Mouse (Mus musculus): ENCODE measurements at regions not wholly inside any gene's neighbourhood (a gene's known extent, or its start where the extent isn't known, plus 50 kb on each side); places are given as distances from the start of the nearest gene placed in this dataset.

DNA sequence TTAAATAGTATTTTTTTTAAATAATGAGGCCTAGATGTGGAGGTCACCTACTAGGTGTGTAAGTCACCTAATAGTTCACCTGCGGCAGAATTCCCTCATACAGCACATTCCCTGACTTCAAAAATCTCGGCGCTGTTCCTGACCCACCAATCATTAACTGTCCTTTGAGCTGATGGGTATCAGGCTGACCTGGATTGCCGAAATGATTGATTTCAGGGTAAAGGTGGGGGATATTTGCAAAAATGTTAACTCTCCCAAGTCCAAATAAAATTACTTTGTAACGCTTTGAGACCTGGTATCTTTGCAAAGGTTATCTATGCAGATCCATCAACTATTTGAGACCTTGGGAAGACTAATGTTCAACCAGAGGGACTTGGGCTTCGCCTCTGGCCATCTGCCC lies 82.9 kb upstream of the Pced1b start:
- WGBS: 93% methylated on average over 6 of the region's 6 CpGs
- H3K27ac ChIP-seq (replicated peaks): no peak overlapping the region
- H3K9ac ChIP-seq: no peak overlapping the region
- no peaks in the 10 kb centered on the region for H3K36me3 ChIP-seq
- H3K4me2 ChIP-seq: no peak overlapping the region
- ATAC-seq (ENCODE audit: low FRiP score, low read depth): no peak
- no peak overlapping the region for H3K4me3 ChIP-seq
- no peaks in the 10 kb centered on the region for H3K27me3 ChIP-seq
- H3K9me3 ChIP-seq: no peaks in the 10 kb centered on the region
- no peaks in the 10 kb centered on the region for H3K4me1 ChIP-seq (replicated peaks)

DNA sequence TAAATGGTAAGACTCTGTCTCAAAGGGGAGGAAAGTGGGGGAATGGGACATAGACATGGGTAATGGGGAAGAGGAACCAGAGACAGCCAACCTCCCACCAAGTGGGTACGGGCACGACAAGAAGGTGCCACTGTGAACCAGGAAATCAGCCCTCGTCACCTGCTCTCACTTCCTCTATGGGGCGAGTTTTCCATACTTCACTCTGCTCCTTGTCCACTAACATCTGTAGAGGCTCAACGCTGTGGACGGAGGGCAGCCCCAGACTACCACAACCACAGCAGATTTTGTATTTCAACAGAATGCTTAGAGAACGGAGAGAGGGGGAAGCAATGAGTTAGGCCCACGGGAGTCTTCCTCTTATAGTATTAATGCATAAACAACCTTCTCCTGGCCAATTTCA lies 83.8 kb upstream of the Pced1b start:
- no peaks in the 10 kb centered on the region for H3K4me1 ChIP-seq (replicated peaks)
- no peak overlapping the region for H3K27ac ChIP-seq (replicated peaks)
- WGBS: 91% methylated on average over 8 of the region's 8 CpGs
- no peaks in the 10 kb centered on the region for H3K27me3 ChIP-seq
- no peak overlapping the region for H3K4me2 ChIP-seq
- H3K4me3 ChIP-seq: no peak overlapping the region
- ATAC-seq (ENCODE audit: low FRiP score, low read depth): no peak
- H3K9ac ChIP-seq: no peak overlapping the region
- no peaks in the 10 kb centered on the region for H3K36me3 ChIP-seq
- H3K9me3 ChIP-seq: no peaks in the 10 kb centered on the region

DNA sequence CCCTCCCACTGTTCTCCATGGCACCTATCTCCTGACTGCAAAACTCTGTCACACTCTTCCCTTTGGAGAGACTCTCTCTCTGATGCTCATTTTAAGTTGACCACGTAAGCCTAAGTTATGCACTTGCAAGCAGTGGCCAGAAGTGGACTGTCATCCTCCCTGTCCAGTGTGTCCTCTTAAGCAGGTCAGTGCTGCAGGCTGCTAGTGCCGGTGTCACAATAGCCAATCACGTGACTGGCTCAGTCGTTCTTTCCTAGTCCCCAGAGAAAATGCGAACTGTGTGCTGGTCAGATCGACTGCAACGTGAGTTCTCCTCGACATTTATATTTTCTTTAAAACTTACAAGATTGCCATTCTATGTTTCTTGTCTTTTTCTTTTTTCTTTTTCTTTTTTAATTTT lies 84.6 kb upstream of the Pced1b start:
- H3K4me1 ChIP-seq (replicated peaks): no peaks in the 10 kb centered on the region
- WGBS: 87% methylated on average over 8 of the region's 8 CpGs
- no peaks in the 10 kb centered on the region for H3K36me3 ChIP-seq
- no peaks in the 10 kb centered on the region for H3K9me3 ChIP-seq
- no peak for ATAC-seq (ENCODE audit: low FRiP score, low read depth)
- H3K4me3 ChIP-seq: no peak overlapping the region
- no peak overlapping the region for H3K4me2 ChIP-seq
- no peak overlapping the region for H3K9ac ChIP-seq
- H3K27ac ChIP-seq (replicated peaks): no peak overlapping the region
- no peaks in the 10 kb centered on the region for H3K27me3 ChIP-seq

DNA sequence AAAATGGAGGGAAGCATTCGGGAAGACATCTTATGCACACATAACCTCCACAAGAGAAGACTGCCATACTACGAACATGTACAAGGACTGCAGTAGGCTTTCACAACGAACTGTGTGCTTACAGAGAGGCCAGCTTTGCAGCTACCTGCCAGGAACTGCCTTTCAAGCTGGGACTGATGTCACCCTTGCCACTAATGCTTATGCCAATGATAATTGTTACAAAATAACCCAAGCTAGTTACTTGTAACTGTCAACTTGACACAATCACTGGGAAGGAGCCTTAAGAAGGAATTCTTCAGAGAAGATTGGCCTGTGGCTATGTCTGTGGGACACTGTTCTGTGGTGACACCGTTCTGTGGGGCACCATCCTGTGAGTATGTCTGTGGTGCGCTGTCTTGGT lies 85.4 kb upstream of the Pced1b start:
- Histone ChIP-seq H3K4me1 (replicated peaks) (no peaks in the 10 kb centered on the region), H3K27ac (replicated peaks) (no peak overlapping the region), H3K9me3 (no peaks in the 10 kb centered on the region), H3K9ac (no peak overlapping the region), H3K4me2 (no peak overlapping the region), H3K36me3 (no peaks in the 10 kb centered on the region), H3K27me3 (no peaks in the 10 kb centered on the region), H3K4me3 (no peak overlapping the region)
- WGBS: 88% methylated on average over 5 of the region's 5 CpGs
- ATAC-seq (ENCODE audit: low FRiP score, low read depth): no peak

DNA sequence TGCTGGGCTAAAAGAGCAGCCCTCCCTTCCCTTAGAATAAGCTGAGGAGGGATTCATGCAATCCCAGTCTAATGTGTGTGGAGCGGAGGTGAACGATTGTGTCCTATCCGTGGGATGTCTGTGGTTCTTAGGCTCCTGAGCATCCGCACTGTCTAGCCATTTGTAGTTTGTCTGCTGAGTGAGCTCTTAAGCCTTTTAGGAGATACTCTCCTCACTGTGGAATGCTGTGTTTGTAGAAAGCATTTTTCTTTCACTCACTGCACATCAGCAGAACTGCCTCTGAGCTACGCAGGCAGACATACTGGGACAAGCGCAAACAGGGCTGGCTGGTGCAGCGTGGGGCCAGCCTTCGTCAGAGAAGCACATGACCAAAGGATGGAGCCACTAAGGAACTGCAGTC lies 94.6 kb upstream of the Pced1b start:
- Histone ChIP-seq H3K4me1 (replicated peaks) (peaks cover 18% of the 10 kb centered on the region), H3K9me3 (no peaks in the 10 kb centered on the region), H3K9ac (no peak overlapping the region), H3K27ac (replicated peaks) (peak overlapping the region; percentile 83), H3K36me3 (no peaks in the 10 kb centered on the region), H3K4me3 (peak overlapping the region; percentile 2; the same call in 1 of the 2 replicates), H3K27me3 (no peaks in the 10 kb centered on the region), H3K4me2 (peak overlapping the region; percentile 45)
- peak; percentile 84 for ATAC-seq (ENCODE audit: low FRiP score, low read depth)
- WGBS: 51% methylated on average over 8 of the region's 8 CpGs

DNA sequence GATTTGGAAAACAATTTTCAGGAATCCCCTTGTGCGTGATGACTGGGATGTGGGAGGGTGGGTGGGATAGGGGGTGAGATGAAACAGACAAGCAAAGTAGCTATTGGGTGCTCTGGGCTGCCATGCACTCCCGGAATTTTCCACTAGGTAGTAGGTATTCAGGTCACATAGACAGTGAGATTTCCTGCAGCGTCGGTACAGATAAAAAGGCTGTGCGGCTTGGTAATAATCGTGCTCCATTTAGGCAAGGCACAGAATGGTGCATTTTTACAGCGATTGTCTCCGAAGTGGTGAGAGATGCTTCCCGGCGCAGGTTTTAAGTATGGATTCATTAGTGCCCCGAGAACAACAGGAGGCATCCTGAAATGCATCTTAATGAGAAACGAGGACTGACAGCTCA lies 95.1 kb upstream of the Pced1b start:
- Histone ChIP-seq H3K27me3 (no peaks in the 10 kb centered on the region), H3K4me1 (replicated peaks) (peaks cover 18% of the 10 kb centered on the region), H3K9ac (no peak overlapping the region), H3K36me3 (no peaks in the 10 kb centered on the region), H3K4me3 (no peak overlapping the region), H3K27ac (replicated peaks) (peak overlapping the region; percentile 83), H3K9me3 (no peaks in the 10 kb centered on the region), H3K4me2 (peak overlapping the region; percentile 45)
- peak; percentile 82 for ATAC-seq (ENCODE audit: low FRiP score, low read depth)
- WGBS: 39% methylated on average over 12 of the region's 12 CpGs

DNA sequence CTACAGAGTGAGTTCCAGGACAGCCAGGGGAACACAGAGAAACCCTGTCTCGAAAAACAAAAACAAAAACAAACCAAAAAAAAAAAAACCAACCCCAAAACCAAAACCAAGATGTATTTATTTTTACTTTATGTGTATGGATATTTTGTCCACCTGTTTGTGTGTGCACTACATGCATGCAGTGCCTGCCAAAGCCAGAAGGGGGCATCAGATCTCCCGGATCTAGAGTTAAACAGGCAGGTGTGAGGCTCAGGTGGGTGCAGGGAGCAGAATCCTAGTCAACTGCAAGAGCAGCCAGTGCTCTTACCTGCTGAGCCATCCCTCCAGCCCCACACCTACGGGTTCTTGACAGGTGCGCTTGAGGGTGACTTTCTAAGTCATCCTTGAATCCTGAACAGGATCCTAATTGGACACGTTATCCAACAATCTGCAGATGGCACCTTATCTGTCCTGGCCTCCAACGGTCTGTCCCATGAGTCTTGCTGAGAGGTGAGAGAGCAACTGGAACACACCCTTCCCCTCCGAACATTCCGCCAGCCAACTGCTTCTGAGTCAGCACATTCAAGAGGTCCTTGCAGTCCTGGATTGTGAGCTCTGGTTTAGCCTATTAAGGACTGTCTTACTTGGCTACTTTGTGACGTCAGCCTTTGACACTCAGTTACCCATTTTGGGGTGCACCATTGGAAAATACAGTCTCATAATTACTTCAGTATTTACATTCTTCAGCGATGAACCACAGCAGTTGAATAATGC lies 95.4 kb upstream of the Slc38a4 start:
- Histone ChIP-seq H3K27ac (replicated peaks) (peak overlapping the region; percentile 83), H3K4me2 (0 out of 2 replicates have a peak overlapping the region, but pooled peaks have one; percentile 45), H3K9ac (no peak overlapping the region), H3K4me3 (no peak overlapping the region), H3K4me1 (replicated peaks) (peaks cover 18% of the 10 kb centered on the region), H3K9me3 (no peaks in the 10 kb centered on the region), H3K27me3 (no peaks in the 10 kb centered on the region), H3K36me3 (no peaks in the 10 kb centered on the region)
- 77% methylated on average over 10 of the region's 10 CpGs for WGBS
- peak; percentile 49; the same call in 1 of the 2 replicates for ATAC-seq (ENCODE audit: low FRiP score, low read depth)

DNA sequence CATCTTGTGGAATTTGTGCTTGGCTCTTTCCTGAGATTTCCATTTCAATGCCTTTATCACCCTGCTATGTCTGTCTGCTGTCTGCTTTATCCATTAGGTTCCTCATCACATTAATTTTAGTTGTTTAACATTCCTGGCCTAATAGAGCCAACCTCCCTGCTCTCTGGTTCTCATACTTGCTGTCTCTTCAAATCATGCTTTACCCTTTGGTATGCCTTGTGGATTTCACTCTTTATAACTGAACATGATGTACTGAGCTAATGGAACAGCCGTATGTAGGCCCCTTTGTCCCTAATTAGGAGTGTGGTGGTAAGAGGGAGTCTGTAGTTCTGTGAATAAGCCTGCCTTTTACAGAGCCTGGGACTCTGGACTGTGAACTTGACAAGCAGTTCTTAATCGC lies 86.2 kb upstream of the Slc38a4 start:
- no peak overlapping the region for H3K9ac ChIP-seq
- H3K36me3 ChIP-seq: no peaks in the 10 kb centered on the region
- 83% methylated on average over 2 of the region's 2 CpGs for WGBS
- ATAC-seq (ENCODE audit: low FRiP score, low read depth): no peak
- H3K4me2 ChIP-seq: no peak overlapping the region
- H3K4me1 ChIP-seq (replicated peaks): no peaks in the 10 kb centered on the region
- H3K9me3 ChIP-seq: no peaks in the 10 kb centered on the region
- no peaks in the 10 kb centered on the region for H3K27me3 ChIP-seq
- no peak overlapping the region for H3K27ac ChIP-seq (replicated peaks)
- H3K4me3 ChIP-seq: no peak overlapping the region

DNA sequence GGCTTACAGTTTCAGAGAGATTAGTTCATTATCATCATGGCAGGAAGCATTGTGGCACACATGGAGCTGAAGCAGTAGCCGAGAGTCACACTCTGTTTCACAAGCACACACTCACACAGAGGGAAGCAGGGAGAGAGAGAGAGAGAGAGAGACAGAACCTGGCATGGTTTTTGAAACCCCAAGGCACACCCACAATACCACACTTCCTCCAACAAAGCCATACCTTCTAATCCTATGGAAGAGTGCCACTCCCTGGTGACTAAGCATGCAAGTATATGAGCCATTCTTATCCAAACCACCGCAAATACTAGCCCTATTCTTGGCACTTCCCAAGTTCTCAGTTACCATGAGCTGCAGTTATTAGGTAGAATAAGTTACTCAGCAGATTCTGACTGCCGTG lies 82.5 kb upstream of the Slc38a4 start:
- H3K4me1 ChIP-seq (replicated peaks): no peaks in the 10 kb centered on the region
- no peak overlapping the region for H3K4me2 ChIP-seq
- 80% methylated on average over 3 of the region's 3 CpGs for WGBS
- H3K9ac ChIP-seq: no peak overlapping the region
- no peak overlapping the region for H3K4me3 ChIP-seq
- no peak overlapping the region for H3K27ac ChIP-seq (replicated peaks)
- ATAC-seq (ENCODE audit: low FRiP score, low read depth): no peak
- H3K27me3 ChIP-seq: no peaks in the 10 kb centered on the region
- no peaks in the 10 kb centered on the region for H3K36me3 ChIP-seq
- H3K9me3 ChIP-seq: no peaks in the 10 kb centered on the region

DNA sequence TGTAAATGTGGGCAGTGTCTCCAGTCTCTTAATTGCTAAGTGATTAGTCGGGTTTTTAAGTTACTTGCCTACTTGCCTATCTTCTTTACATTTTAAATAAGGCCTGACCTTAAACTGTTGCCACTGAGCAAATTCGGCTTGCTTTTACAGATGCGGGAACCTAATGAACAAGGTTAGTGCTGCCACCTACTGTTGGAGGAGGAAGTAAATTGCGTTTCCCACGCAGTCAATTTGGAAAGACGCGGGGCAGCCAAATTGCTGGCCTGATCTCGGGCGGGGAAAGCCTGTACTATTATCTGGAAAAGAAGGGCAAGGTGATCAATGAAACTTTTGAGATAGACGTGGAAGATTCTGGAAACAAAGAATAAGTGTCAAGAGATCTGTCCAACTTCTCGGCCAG lies 79.5 kb upstream of the Slc38a4 start:
- no peaks in the 10 kb centered on the region for H3K4me1 ChIP-seq (replicated peaks)
- H3K36me3 ChIP-seq: no peaks in the 10 kb centered on the region
- H3K27me3 ChIP-seq: no peaks in the 10 kb centered on the region
- no peak overlapping the region for H3K27ac ChIP-seq (replicated peaks)
- no peak overlapping the region for H3K4me3 ChIP-seq
- H3K9me3 ChIP-seq: no peaks in the 10 kb centered on the region
- no peak overlapping the region for H3K4me2 ChIP-seq
- 12% methylated on average over 11 of the region's 11 CpGs for WGBS
- H3K9ac ChIP-seq: no peak overlapping the region
- ATAC-seq (ENCODE audit: low FRiP score, low read depth): no peak

DNA sequence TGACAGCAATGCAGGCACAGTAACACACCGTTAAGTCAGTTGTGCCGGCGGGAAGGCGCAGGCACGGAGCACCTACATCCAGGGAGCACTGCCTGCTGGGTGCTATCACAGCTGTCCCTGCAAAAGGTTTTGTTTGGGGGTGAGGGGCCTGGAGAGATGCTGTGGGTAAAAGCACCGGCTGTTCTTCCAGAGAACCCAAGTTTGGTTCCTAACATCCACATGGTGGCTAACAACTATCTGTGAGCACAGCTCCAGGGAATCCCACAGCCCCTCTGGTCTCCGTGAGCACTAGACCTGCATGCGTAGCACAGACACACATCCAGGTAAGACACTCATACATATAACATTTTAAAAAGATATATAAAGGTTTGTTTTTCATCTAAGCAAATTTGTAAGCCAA lies 72.0 kb upstream of the Slc38a4 start:
- H3K27me3 ChIP-seq: no peaks in the 10 kb centered on the region
- H3K9ac ChIP-seq: no peak overlapping the region
- no peak overlapping the region for H3K4me2 ChIP-seq
- no peaks in the 10 kb centered on the region for H3K36me3 ChIP-seq
- no peaks in the 10 kb centered on the region for H3K4me1 ChIP-seq (replicated peaks)
- no peak overlapping the region for H3K4me3 ChIP-seq
- no peak for ATAC-seq (ENCODE audit: low FRiP score, low read depth)
- H3K27ac ChIP-seq (replicated peaks): no peak overlapping the region
- no peaks in the 10 kb centered on the region for H3K9me3 ChIP-seq
- 93% methylated on average over 8 of the region's 8 CpGs for WGBS

DNA sequence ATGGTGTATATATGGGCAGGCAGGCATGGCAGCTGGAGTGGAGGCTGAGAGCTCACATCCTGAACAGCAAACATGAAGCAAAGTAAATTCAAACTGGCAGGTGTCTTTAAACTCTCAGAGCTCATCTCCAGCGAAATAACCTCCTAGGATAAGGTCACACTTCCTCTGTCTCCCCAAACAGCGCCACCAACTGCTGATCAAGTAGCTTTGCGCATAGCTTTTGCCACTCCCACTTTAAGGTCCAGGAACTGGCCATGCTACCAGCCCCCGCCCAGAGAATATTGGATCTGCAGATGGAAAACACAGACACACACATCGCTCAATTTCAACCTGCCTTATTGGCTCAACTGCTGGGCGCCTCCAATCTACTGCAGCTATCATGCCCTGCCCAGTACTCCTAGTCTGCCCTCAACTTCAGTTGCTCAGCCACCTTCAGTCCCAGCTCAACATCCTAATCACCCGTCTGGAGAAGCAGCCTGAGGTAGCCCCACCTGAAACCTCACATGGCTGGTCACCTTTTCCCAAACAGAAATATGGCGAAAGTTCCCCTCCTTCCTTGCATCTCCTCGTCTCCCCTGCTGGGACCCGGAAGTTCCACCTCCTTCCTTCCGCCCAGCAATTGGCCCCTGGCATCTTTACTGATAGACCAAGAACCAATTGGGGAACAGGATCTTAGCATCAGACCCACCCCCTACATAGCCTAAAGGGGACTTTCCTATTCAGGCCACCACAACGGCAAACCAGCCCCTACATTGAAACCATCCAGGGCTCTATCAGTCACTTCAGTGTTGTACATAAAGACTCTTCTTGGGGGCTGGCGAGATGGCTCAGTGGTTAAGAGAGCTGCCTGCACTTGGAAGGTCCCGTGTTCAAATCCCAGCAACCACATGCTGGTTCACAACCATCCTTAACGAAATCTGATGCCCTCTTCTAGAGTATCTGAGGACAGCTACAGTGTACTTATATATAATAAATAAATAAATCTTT lies 70.4 kb upstream of the Slc38a4 start:
- Histone ChIP-seq H3K4me3 (no peak overlapping the region), H3K27me3 (no peaks in the 10 kb centered on the region), H3K4me1 (replicated peaks) (no peaks in the 10 kb centered on the region), H3K9ac (no peak overlapping the region), H3K4me2 (no peak overlapping the region), H3K9me3 (no peaks in the 10 kb centered on the region), H3K36me3 (no peaks in the 10 kb centered on the region), H3K27ac (replicated peaks) (no peak overlapping the region)
- WGBS: 88% methylated on average over 15 of the region's 15 CpGs
- no peak for ATAC-seq (ENCODE audit: low FRiP score, low read depth)
